Mouse (Mus musculus) lung, postnatal 0 days (tissue): ENCODE measurements around the gene Ccl22.

Experiments
- CTCF ChIP-seq: IDR thresholded peaks from 2 replicates; pipeline ENCODE4 v1.5.1; 2016; ENCODE audit warnings: antibody characterized with exemption, mild to moderate bottlenecking
- EP300 ChIP-seq: IDR thresholded peaks from 2 replicates; pipeline ENCODE4 v1.6.1; 2016; ENCODE audit warnings: antibody characterized with exemption, mild to moderate bottlenecking, control low read depth

DNA sequence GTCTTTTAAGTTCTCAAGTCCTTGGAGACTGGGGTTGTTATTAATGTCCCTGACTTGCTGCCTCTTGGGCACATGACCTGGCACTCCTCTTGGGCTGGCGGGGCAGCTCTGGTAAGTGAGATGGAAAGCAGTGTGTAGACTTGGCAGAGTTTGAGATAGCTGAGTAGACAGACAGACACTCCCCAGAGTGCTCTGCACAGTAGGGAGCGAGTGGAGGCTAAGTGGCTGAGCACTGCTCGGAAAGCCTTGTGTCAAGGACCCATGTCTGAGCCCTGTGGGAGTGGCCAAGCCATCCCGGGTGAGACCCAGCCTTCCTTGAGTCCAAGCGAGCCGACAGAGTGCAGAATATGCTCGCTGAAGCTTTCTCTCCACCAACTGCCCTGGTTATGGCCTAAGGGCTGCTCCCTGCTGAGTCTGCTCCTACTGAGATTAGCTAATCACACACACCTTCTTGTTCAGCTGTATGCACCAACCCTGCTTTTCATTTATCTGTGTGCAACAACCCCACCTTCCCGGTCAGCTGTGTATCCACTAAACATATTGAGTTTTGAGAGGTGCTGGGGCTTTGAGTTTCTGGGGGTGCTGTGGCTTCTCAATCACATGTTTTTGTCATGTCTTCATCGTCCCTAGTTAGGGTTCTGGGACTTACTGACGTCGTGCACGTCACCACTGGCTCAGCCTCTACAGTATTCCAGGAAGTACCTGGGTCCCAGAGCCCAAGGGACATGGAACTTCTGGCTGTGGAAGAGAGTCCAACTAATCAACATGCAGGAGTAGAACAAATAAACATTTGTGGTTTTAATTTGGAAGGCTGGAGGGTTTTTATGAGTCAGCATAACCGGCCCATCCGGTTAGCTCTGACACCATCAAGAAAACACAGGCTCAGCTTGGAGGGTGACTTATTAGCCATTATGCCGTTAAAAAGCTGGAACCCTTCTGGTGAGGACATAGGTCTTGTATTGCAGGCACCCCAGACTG lies 42.4 kb downstream of the Ccl22 start:
- TF ChIP-seq CTCF: no peak
- TF ChIP-seq EP300: peak; percentile 61
